Mouse (Mus musculus): ENCODE data around the gene 2310061I04Rik. TPM values are rescaled to one million over a fixed set of nuclear protein-coding genes. Genes with fewer than 3 reads are reported as not detected.

2310061I04Rik gene
- total RNA-seq (2023) = 10 to 100 TPM; 12.1 to 14.2 TPM

DNA sequence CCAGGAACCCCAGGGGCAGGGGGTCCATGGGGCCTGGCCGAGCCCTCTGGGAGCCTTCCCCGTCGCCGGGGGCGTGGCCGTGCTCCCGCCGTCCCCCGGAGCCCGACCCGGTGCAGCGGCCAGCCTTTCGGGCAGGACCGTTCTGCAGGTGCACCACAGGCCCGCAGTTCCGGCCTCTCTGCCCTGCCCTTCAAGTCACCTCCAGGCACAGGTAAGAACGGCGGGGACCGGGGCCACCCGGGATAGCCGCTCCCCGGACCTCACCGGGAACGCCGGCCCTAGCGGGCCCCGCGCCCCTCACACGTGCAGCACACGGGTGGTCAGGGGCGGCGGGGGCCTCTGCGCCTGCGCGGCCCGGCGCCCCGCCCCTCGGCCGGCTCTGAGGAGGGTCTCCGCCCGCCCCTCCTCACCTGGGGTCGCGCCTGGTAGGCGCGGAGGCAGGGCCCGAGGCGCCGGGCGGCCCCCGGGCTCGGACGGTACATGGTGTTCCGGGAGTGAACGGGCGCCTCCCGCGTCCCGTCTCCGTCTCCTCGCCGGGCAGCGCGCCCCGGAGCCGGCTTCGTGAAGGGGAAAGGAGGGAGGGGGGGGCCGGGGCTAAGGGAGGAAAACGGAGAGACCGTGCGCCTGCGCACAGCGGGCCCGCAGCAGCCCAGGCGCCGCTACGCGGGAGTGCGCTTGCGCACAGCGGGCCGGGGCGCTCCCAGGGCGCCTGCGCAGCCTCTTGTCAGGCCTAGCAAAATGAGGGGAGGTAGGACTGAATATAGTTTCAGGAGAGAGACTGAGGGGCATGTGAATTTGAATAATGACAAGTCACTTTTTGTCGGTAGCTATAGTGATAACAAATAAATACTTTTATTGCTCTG lies at the start of gene 2310061I04Rik:
Gene 2310061I04Rik, minus strand, starts transcription at position 651 of the 863 bp plus-strand sequence.

DNA sequence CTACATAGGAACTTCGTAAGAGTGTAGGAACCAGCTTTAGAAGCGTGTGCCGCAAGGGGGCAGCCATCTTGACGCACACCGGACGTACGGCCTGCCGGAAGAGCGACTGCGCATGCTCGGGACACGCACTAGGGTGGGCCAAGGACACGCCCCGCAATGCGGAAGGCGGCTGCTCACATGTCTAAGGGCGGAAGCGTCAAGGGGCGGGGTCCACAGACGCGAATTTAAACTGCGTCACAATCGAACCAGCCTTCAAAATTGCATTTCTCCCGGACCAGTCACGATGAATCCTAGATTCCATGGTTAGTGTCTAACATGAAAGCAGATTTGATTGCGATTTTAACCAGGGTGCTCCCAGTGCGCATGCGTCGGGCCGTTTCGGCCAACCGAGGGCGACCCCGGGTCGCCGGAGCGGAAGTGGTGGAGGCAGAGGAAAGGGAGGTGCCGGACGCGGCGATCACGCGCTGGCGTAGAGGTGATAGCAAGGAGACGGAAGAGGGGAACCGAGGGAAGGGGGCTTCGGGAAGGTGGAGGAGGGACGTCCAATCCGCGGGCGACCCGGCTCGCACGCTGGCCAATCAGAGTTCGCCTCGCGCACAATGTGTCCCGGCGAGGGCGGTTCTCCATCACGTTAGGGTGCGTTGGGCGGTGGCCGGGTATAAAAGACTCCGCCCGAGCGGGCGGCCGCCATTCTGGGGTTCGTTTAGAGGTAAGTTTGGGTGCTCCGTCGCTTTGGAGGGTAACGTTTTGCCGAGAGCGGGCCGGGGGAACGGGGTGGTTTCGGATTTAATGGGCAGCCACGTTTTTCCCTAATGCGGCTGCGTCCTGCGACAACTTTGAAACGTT lies 19.3 kb upstream of the 2310061I04Rik start, which contains the start of the genes Mrps18b and Ppp1r10:
Gene Mrps18b, minus strand, starts transcription at position 93 of the 846 bp plus-strand sequence.
Gene Ppp1r10, plus strand, starts transcription at position 138 of the 846 bp plus-strand sequence.

DNA sequence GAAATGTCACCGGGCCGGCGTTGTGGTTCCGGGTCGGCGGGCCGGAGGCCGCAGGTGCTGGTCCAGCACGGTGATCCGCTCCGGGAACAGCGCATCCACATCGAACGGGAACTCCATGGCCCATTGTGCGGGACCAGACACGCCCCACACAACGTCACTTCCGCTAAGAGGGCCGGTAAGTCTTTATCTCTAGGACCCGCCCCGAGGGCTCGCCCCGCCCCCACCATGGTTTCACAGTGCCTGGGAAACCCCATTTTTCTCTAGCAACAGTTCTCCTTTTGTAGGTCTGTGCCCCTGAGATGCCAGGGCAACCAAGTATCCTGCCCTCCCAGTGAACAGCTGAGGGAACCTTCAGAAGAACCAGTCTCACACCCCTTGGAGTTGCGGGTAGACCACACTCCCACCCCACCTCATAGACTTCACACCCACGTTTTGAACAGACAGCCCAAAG lies 12.7 kb upstream of the 2310061I04Rik start, which contains the start of gene Atat1:
Gene Atat1, minus strand, starts transcription at position 157 of the 451 bp plus-strand sequence.

DNA sequence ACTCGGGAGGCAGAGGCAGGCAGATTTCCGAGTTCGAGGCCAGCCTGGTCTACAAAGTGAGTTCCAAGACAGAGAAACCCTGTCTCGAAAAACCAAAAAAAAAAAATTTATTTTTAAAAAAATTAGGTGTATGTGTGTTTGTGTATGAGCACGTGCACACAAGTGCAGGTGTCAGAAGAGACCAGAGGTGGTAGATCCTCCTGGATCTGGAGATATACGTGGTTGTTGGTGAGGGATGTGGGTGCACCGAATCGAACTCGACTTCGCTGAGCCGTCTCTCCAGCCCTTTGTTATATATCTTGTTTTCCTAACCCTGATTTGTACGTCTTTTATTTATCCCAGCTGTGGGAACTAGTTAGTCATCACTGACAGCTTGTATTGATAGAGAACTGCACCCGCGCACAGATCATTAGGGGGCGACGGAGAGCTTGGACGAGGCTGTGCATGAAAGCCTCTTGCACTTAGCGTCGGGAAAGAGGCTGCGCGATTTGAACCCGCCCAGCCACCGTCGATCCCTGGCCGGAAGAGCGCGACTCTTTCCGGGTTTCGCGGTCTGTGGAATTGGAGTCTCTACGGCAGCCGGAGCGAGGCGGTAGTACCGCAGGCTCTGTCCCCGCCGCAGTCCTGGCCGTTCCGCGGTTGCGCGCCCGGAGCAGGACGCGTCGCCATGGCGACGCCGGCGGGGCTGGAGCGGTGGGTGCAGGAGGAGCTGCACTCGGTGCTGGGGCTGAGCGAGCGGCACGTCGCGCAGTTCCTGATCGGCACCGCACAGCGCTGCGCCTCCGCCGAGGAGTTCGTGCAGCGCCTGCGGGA lies 17.8 kb downstream of the 2310061I04Rik start, which contains the start of gene Dhx16:
Gene Dhx16, plus strand, starts transcription at position 575 of the 813 bp plus-strand sequence.

DNA sequence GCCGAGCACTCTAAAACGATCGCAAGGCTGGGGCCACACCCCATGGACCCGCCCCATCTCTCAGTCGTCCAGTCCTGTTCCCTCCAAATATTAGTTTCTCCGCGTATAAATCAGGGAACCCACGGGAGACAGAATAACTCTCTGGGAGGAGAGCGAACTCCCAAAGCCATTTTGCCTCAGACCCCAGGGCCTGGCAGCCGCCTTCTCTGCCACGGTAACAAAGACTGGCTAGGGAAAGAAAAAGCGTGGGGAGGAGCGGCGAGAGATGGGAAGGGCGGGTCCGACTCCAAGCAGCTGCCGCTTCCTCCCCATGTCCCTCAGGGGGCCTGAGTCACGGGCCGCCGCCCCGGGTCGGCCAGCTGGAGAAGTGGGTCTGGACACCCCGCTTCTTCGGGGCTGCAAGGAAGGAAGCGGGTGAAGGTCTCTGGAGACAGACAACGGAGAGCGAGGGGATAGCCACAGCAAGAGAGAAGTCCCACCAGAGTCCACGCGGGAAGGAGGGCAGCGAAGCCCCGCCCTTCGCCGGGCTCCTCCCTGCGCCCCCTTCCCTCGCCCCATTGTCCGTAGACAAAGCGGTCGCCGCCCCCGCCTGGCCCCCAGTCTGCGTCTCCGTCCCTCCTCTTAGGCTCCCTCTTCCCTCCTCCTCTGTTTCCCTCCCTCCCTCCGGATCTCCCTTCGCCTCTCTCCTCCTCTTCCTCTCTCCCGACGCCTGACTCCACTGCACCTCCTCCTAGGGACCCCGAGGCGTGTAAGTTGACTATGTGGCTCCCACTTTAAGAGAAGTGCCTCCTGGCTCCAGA lies 31.6 kb downstream of the 2310061I04Rik start, which contains the start of gene Ppp1r18:
Gene Ppp1r18, plus strand, starts transcription at position 113 of the 800 bp plus-strand sequence.

DNA sequence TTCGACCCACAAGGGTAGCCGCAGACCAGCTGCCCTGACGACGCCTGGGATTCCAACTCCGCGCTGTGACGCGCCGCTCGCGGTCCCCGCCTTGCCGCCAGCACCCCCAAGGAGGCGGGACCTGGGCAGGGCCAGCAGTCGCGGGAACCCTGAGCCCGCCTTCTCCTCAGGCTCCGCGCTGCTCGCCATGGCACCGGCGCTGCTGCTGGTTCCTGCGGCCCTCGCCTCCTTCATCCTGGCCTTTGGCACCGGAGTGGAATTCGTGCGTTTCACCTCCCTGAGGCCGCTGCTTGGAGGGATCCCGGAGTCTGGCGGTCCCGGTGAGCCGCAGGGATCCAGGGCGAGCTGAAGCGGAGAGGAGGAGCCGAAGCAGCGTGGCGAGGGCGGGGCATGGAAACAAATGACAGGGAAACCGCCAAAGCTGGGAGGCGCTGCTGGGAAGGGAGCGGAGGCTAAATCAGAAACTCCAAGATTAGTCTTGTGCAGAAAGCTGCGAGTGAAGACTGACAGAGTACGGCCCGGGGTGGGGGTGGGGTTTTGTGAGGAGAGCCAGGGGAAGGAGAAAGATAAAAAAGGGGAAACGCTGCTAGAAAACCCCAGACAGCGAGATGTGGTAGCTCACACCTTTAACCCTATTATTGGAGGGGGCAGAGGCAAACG lies 35.9 kb downstream of the 2310061I04Rik start, which contains the start of gene Nrm:
Gene Nrm, plus strand, starts transcription at position 121 of the 660 bp plus-strand sequence.

Other genes starting within 250 kb of the 2310061I04Rik start
- 10 to 100 TPM in 1 of 2 experiments, 1 to 10 TPM in 1; 7.2 to 11.6 TPM for gene Vars2, start 229.8 kb downstream of the 2310061I04Rik start, total RNA-seq (2023)
- gene Gtf2h4, start 223.7 kb downstream of the 2310061I04Rik start, total RNA-seq (2023) = 1 to 10 TPM; 6.5 to 9.4 TPM
- under 1 TPM; 0.31 to 0.51 TPM for gene Ddr1, start 192.8 kb downstream of the 2310061I04Rik start, total RNA-seq (2023)
- 100 to 1,000 TPM; 115 to 121 TPM for gene Ier3, start 75.7 kb downstream of the 2310061I04Rik start, total RNA-seq (2023)
- 100 to 1,000 TPM; 181 to 198 TPM for gene Flot1, start 74.2 kb downstream of the 2310061I04Rik start, total RNA-seq (2023)
- gene Tubb5, start 59.1 kb downstream of the 2310061I04Rik start, total RNA-seq (2023) = 100 to 1,000 TPM; 449 to 487 TPM
- 10 to 100 TPM; 33.5 to 33.9 TPM for gene Mdc1, start 55.9 kb downstream of the 2310061I04Rik start, total RNA-seq (2023)
- 10 to 100 TPM; 40.8 to 50.0 TPM for gene Nrm, start 36.1 kb downstream of the 2310061I04Rik start, total RNA-seq (2023)
- 100 to 1,000 TPM; 291 to 293 TPM for gene Ppp1r18, start 31.8 kb downstream of the 2310061I04Rik start, total RNA-seq (2023)
- gene Dhx16, start 17.6 kb downstream of the 2310061I04Rik start, total RNA-seq (2023) = 10 to 100 TPM; 63.4 to 68.3 TPM
- 10 to 100 TPM; 13.1 to 14.4 TPM for gene Atat1, start 12.6 kb upstream of the 2310061I04Rik start, total RNA-seq (2023)
- 10 to 100 TPM; 18.4 to 21.4 TPM for gene Mrps18b, start 19.0 kb upstream of the 2310061I04Rik start, total RNA-seq (2023)
- 100 to 1,000 TPM; 100 to 125 TPM for gene Ppp1r10, start 19.0 kb upstream of the 2310061I04Rik start, total RNA-seq (2023)
- gene Abcf1, start 72.3 kb upstream of the 2310061I04Rik start, total RNA-seq (2023) = 10 to 100 TPM; 73.8 to 79.6 TPM
- 10 to 100 TPM; 43.5 to 46.4 TPM for gene Gnl1, start 82.4 kb upstream of the 2310061I04Rik start, total RNA-seq (2023)
- gene Prr3, start 82.8 kb upstream of the 2310061I04Rik start, total RNA-seq (2023) = 10 to 100 TPM; 25.9 to 32.6 TPM
- gene H2-T24, start 123.1 kb upstream of the 2310061I04Rik start, total RNA-seq (2023) = 10 to 100 TPM; 34.9 to 43.5 TPM
- gene H2-T23, start 135.4 kb upstream of the 2310061I04Rik start, total RNA-seq (2023) = 100 to 1,000 TPM; 154 to 159 TPM
- 10 to 100 TPM; 28.5 to 30.4 TPM for gene H2-T22, start 145.3 kb upstream of the 2310061I04Rik start, total RNA-seq (2023)
- gene Gm6034, start 145.5 kb upstream of the 2310061I04Rik start, total RNA-seq (2023) = under 1 TPM in 1 of 2 experiments, not detected in 1; 0.24 TPM
- 10 to 100 TPM; 26.6 to 29.0 TPM for gene Gm11127, start 160.9 kb upstream of the 2310061I04Rik start, total RNA-seq (2023)
- gene Gm19684, start 224.2 kb upstream of the 2310061I04Rik start, total RNA-seq (2023) = under 1 TPM; 0.44 to 0.82 TPM
- under 1 TPM; 0.82 to 0.86 TPM for gene Gm7030, start 232.0 kb upstream of the 2310061I04Rik start, total RNA-seq (2023)